In genomic region chr16:92966069-92966866, GRCm38 (mm10) we compare ENCODE assay signal across 19 mouse cellular contexts.
DNase-seq lines count a peak whose midpoint lies in the region; ATAC-seq and TF ChIP-seq lines count a peak whose summit lies in the region.
"Had no signal": no experiment of that assay in that cellular context is flagged by ENCODE, and none has a peak within 500 bp of the region (broad histone marks: within the 10 kb centered on the region; RNA-seq: fewer than 3 reads in every experiment).

No protein-coding gene starts in this region.

- no peaks in the 10 kb centered on the region for H3K9me3 ChIP-seq in liver, embryonic 11.5 days (ENCODE audit: control insufficient read depth, low read length)
- no peaks in the 10 kb centered on the region for H3K9me3 ChIP-seq in lung, postnatal 0 days (ENCODE audit: low read length)
- H3K9me3 ChIP-seq: embryonic facial prominence, embryonic 10.5 days; embryonic facial prominence, embryonic 12.5 days; forebrain, embryonic 13.5 days; forebrain, embryonic 15.5 days; G1E had no signal

- intact Hi-C loops in heart, adult 2 months (cut with DNase I): no loop called here

- TF ChIP-seq EP300 in heart, adult 2 months (IDR thresholded peaks at IDR 0.05; ENCODE audit: insufficient read depth, low read depth, low read length): no peak
- TF ChIP-seq EP300 in lung, postnatal 0 days (IDR thresholded peaks at IDR 0.05): no peak

- H3K9ac ChIP-seq in heart, adult 2 months (ENCODE audit: low read depth, low read length): no peak overlapping the region
- H3K9ac ChIP-seq in liver, adult 2 months (ENCODE audit: low read depth, low read length): no peak overlapping the region
- no peak overlapping the region for H3K9ac ChIP-seq in liver, embryonic 11.5 days (ENCODE audit: low read depth, low read length)
- no peak overlapping the region for H3K9ac ChIP-seq in lung, postnatal 0 days (replicated peaks; ENCODE audit: low read depth)
- H3K9ac ChIP-seq: embryonic facial prominence, embryonic 12.5 days; forebrain, embryonic 13.5 days; forebrain, embryonic 15.5 days had no signal

- no peaks in the 10 kb centered on the region for H3K36me3 ChIP-seq in heart, adult 2 months (ENCODE audit: control insufficient read depth, insufficient read depth, low read length)
- H3K36me3 ChIP-seq in liver, adult 2 months (ENCODE audit: control insufficient read depth, insufficient read depth, low read length): no peaks in the 10 kb centered on the region
- no peaks in the 10 kb centered on the region for H3K36me3 ChIP-seq in liver, embryonic 11.5 days (ENCODE audit: control insufficient read depth, insufficient read depth, low read length)
- H3K36me3 ChIP-seq in lung, postnatal 0 days (ENCODE audit: insufficient read depth, low read length): no peaks in the 10 kb centered on the region
- H3K36me3 ChIP-seq: embryonic facial prominence, embryonic 10.5 days; embryonic facial prominence, embryonic 12.5 days; forebrain, embryonic 15.5 days; G1E had no signal

- H3K79me2 ChIP-seq in heart, adult 2 months (replicated peaks; ENCODE audit: control insufficient read depth, insufficient read depth, low read length): no peaks in the 10 kb centered on the region
- H3K79me2 ChIP-seq in liver, adult 2 months (ENCODE audit: control insufficient read depth, insufficient read depth, low read length): no peaks in the 10 kb centered on the region

- no peak overlapping the region for H3K27ac ChIP-seq in heart, adult 2 months
- peak overlapping the region; percentile 64; the same call in 1 of the 2 replicates for H3K27ac ChIP-seq in liver, adult 2 months (replicated peaks; ENCODE audit: insufficient read depth, low read depth, low read length)
- H3K27ac ChIP-seq in liver, embryonic 11.5 days (ENCODE audit: low read depth, low read length): no peak overlapping the region
- no peak overlapping the region for H3K27ac ChIP-seq in lung, postnatal 0 days (ENCODE audit: low read length)
- H3K27ac ChIP-seq: embryonic facial prominence, embryonic 10.5 days; embryonic facial prominence, embryonic 12.5 days; forebrain, embryonic 13.5 days; forebrain, embryonic 15.5 days had no signal

- no peaks in the 10 kb centered on the region for H3K27me3 ChIP-seq in heart, adult 2 months (ENCODE audit: control insufficient read depth, insufficient read depth, low read length)
- no peaks in the 10 kb centered on the region for H3K27me3 ChIP-seq in liver, adult 2 months (ENCODE audit: control insufficient read depth, insufficient read depth, low read length)
- H3K27me3 ChIP-seq in liver, embryonic 11.5 days (replicated peaks; ENCODE audit: control insufficient read depth, insufficient read depth, low read length): no peaks in the 10 kb centered on the region
- H3K27me3 ChIP-seq in lung, postnatal 0 days (replicated peaks; ENCODE audit: insufficient read depth, low read length): no peaks in the 10 kb centered on the region
- H3K27me3 ChIP-seq: CH12.LX; embryonic facial prominence, embryonic 12.5 days; forebrain, embryonic 13.5 days; forebrain, embryonic 15.5 days; Patski had no signal

- H3K4me1 ChIP-seq in heart, adult 2 months (ENCODE audit: control insufficient read depth, insufficient read depth, low read length): no peaks in the 10 kb centered on the region
- peaks cover 11% of the 10 kb centered on the region; the same call in 1 of the 2 replicates for H3K4me1 ChIP-seq in liver, adult 2 months (ENCODE audit: control insufficient read depth, insufficient read depth, low read length)
- H3K4me1 ChIP-seq in liver, embryonic 11.5 days (replicated peaks; ENCODE audit: control insufficient read depth, insufficient read depth, low read length): no peaks in the 10 kb centered on the region
- no peaks in the 10 kb centered on the region for H3K4me1 ChIP-seq in lung, postnatal 0 days (ENCODE audit: insufficient read depth, low read depth, low read length)
- H3K4me1 ChIP-seq: embryonic facial prominence, embryonic 10.5 days; embryonic facial prominence, embryonic 12.5 days; forebrain, embryonic 13.5 days; forebrain, embryonic 15.5 days had no signal

- 89% methylated on average over 10 of the region's 10 CpGs for WGBS in heart, adult 2 months
- 41% methylated on average over 10 of the region's 10 CpGs for WGBS in liver, adult 2 months
- WGBS in liver, embryonic 11.5 days: 81% methylated on average over 10 of the region's 10 CpGs
- 75% methylated on average over 10 of the region's 10 CpGs for WGBS in lung, postnatal 0 days

- DNase-seq in heart, adult 11 months: peak; percentile 62
- DNase-seq in heart, adult 2 months: no peak
- DNase-seq in liver, adult 2 months (ENCODE audit: extremely low read depth, low read depth, low spot score): peak; percentile 96
- DNase-seq in liver, embryonic 11.5 days (ENCODE audit: low spot score): no peak
- peak; percentile 47 for DNase-seq in lung, postnatal 0 days (ENCODE audit: low spot score)
- DNase-seq in lung, postnatal 36 days: no peak
- DNase-seq: B cell, adult 2 months; cerebellum, adult 11-12 months; cerebellum, adult 2 months; cerebellum, adult 9-10 months had no signal

- ATAC-seq in liver, embryonic 11.5 days (replicated peaks; ENCODE audit: low FRiP score): no peak
- ATAC-seq in lung, postnatal 0 days: no peak
- ATAC-seq: activated CD4-positive, CD25-positive, alpha-beta regulatory T cell, adult 4 months; CD4-positive, CD25-positive, alpha-beta regulatory T cell, adult 4 months; forebrain, embryonic 13.5 days; forebrain, embryonic 15.5 days; Patski had no signal

- H3K4me2 ChIP-seq in liver, embryonic 11.5 days: no peak overlapping the region
- H3K4me2 ChIP-seq in lung, postnatal 0 days (replicated peaks; ENCODE audit: low read depth, low read length): no peak overlapping the region
- H3K4me2 ChIP-seq: embryonic facial prominence, embryonic 12.5 days; forebrain, embryonic 13.5 days; forebrain, embryonic 15.5 days had no signal

- TF ChIP-seq POLR2A in heart, adult 2 months (IDR thresholded peaks at IDR 0.05; ENCODE audit: insufficient read depth, low read depth, low read length): no peak
- TF ChIP-seq POLR2A in liver, adult 2 months (IDR thresholded peaks at IDR 0.05; ENCODE audit: extremely low read depth, insufficient read depth, low read length): no peak

- H3K4me3 ChIP-seq in heart, adult 2 months: no peak overlapping the region
- no peak overlapping the region for H3K4me3 ChIP-seq in liver, adult 2 months (ENCODE audit: insufficient read depth, low read depth, low read length)
- H3K4me3 ChIP-seq in liver, embryonic 11.5 days (ENCODE audit: low read depth, low read length): no peak overlapping the region
- H3K4me3 ChIP-seq in lung, postnatal 0 days (ENCODE audit: low read depth, low read length): no peak overlapping the region
- H3K4me3 ChIP-seq: embryonic facial prominence, embryonic 10.5 days; embryonic facial prominence, embryonic 12.5 days; forebrain, embryonic 13.5 days; forebrain, embryonic 15.5 days had no signal

- TF ChIP-seq CTCF in heart, adult 2 months (IDR thresholded peaks at IDR 0.05): no peak
- no peak for TF ChIP-seq CTCF in liver, adult 2 months (IDR thresholded peaks at IDR 0.05; ENCODE audit: low read depth, low read length)
- no peak for TF ChIP-seq CTCF in lung, postnatal 0 days (IDR thresholded peaks at IDR 0.05)

Comparison
In these comparisons a context has a peak if more than half of its experiments do, and no peak if none do; other contexts are left out.
1. DNase-seq: peak in heart, adult 11 months (single experiment), liver, adult 2 months (single experiment) and lung, postnatal 0 days (single experiment); none in heart, adult 2 months (0 of 2), liver, embryonic 11.5 days (single experiment) and lung, postnatal 36 days (single experiment).